Mouse (Mus musculus) gastrocnemius, adult 18-20 months (tissue): ENCODE results near the gene Erc2. TPM values are rescaled to one million over a fixed set of nuclear protein-coding genes. Genes with fewer than 3 reads are reported as not detected.

ENCODE experiments used
- DNase-seq: peaks from one replicate; pipeline ENCODE4 v3.0.0; 2021; ENCODE audit warnings: low spot score
- total RNA-seq, 2 experiments: library from RNA; stranded (reverse); gene quantifications; 2 replicates each; pipeline ENCODE4 v1.2.3; 2021

Erc2 gene
- total RNA-seq, 2 experiments from 2014 or later, result 0.11 to 0.83 TPM

GRCm38 (mm10) chr14:27775367-27775766, 153.1 kb downstream of the Erc2 start:
- DNase-seq, result no peak

GRCm38 (mm10) chr14:27778503-27778902, 156.3 kb downstream of the Erc2 start:
- no peak for DNase-seq

GRCm38 (mm10) chr14:27778982-27779701, 156.9 kb downstream of the Erc2 start:
- DNase-seq, result no peak

- no peak for DNase-seq
Observed at GRCm38 (mm10) chr14:27781221-27781620, 159.0 kb downstream of the Erc2 start.

- DNase-seq, result no peak
Observed at GRCm38 (mm10) chr14:27784826-27785225, 162.6 kb downstream of the Erc2 start.

- no peak for DNase-seq
Observed at GRCm38 (mm10) chr14:27785562-27785961, 163.3 kb downstream of the Erc2 start.

GRCm38 (mm10) chr14:27789066-27789898, 167.1 kb downstream of the Erc2 start:
- DNase-seq, result no peak

GRCm38 (mm10) chr14:27798184-27798934, 176.1 kb downstream of the Erc2 start:
- DNase-seq, result no peak

- DNase-seq, result no peak
Observed at GRCm38 (mm10) chr14:27800766-27801165, 178.5 kb downstream of the Erc2 start.

- peak; percentile 1 for DNase-seq
Observed at GRCm38 (mm10) chr14:27803961-27804360, 181.7 kb downstream of the Erc2 start.

GRCm38 (mm10) chr14:27805064-27805463, 182.8 kb downstream of the Erc2 start:
- DNase-seq, result no peak

- DNase-seq, result peak; percentile 47
Observed at GRCm38 (mm10) chr14:27808080-27808479, 185.9 kb downstream of the Erc2 start.

GRCm38 (mm10) chr14:27808523-27809114, 186.4 kb downstream of the Erc2 start:
- DNase-seq, result no peak

- no peak for DNase-seq
Observed at GRCm38 (mm10) chr14:27810790-27811189, 188.6 kb downstream of the Erc2 start.

- no peak for DNase-seq
Observed at GRCm38 (mm10) chr14:27811649-27812048, 189.4 kb downstream of the Erc2 start.

- DNase-seq, result no peak
Observed at GRCm38 (mm10) chr14:27815739-27816138, 193.5 kb downstream of the Erc2 start.

- no peak for DNase-seq
Observed at GRCm38 (mm10) chr14:27818986-27819385, 196.8 kb downstream of the Erc2 start.

GRCm38 (mm10) chr14:27821801-27822200, 199.6 kb downstream of the Erc2 start:
- no peak for DNase-seq

GRCm38 (mm10) chr14:27822566-27822965, 200.3 kb downstream of the Erc2 start:
- no peak for DNase-seq

- peak; percentile 25 for DNase-seq
Observed at GRCm38 (mm10) chr14:27823048-27823447, 200.8 kb downstream of the Erc2 start.

GRCm38 (mm10) chr14:27823897-27824296, 201.7 kb downstream of the Erc2 start:
- DNase-seq, result no peak

- peak; percentile 8 for DNase-seq
Observed at GRCm38 (mm10) chr14:27826829-27827228, 204.6 kb downstream of the Erc2 start.
